Mouse (Mus musculus) ES-Bruce4 (cell line): ENCODE results near the gene Gdpd5.

Experiments used
- CTCF ChIP-seq: IDR thresholded peaks from one replicate; pipeline ENCODE4 v1.8.1; 2011; ENCODE audit warnings: low read depth, low read length
- EP300 ChIP-seq: IDR thresholded peaks from 2 replicates; pipeline ENCODE4 v1.6.1; 2011; ENCODE audit warnings: low read depth, low read length; ENCODE audit not compliant: insufficient read depth
- POLR2A ChIP-seq: IDR thresholded peaks from one replicate; pipeline ENCODE4 v1.8.1; 2011; ENCODE audit warnings: low read length; ENCODE audit not compliant: insufficient read depth

DNA sequence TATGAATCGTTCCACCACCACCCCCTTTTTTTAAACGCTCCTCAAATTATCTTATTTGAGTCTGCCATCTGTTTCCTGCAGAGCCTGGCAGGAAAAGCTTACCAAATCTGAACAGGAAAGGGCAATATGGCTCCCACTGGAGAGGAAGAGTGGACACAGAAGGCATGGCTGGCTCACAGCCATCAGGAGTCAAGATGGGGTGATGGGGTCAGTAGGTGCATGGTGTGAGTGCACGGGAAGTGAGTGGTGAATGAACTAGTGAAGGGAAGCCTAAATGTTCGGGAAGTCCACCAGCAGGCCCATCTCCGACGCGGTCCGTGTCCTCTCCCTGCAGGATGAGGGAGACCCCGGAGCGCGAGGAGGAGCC, 86.7 kb downstream of the Gdpd5 start:
- TF ChIP-seq EP300 = no peak
- TF ChIP-seq POLR2A = no peak
- TF ChIP-seq CTCF = no peak
